In genomic region chr4:138246756-138247665, GRCm38 (mm10) we compare ENCODE assay signal across 10 mouse cellular contexts. TPM values are rescaled to one million over a fixed set of nuclear protein-coding genes. Genes with fewer than 3 reads are reported as not detected.
DNase-seq lines count a peak whose midpoint lies in the region; ATAC-seq and TF ChIP-seq lines count a peak whose summit lies in the region.
"Had no signal": no experiment of that assay in that cellular context is flagged by ENCODE, and none has a peak within 500 bp of the region (broad histone marks: within the 10 kb centered on the region; RNA-seq: fewer than 3 reads in every experiment).

No protein-coding gene starts in this region.

- peaks cover 37% of the 10 kb centered on the region for H3K36me3 ChIP-seq in lung, postnatal 0 days (ENCODE audit: insufficient read depth, low read length)
- H3K36me3 ChIP-seq in kidney, adult 2 months (ENCODE audit: control insufficient read depth, insufficient read depth, low read length), result peaks cover 9% of the 10 kb centered on the region

- no peak for TF ChIP-seq POLR2A in kidney, adult 2 months (IDR thresholded peaks at IDR 0.05; ENCODE audit: low read depth, low read length)

- peaks cover 6% of the 10 kb centered on the region; the same call in 1 of the 2 replicates for H3K4me1 ChIP-seq in lung, postnatal 0 days (ENCODE audit: insufficient read depth, low read depth, low read length)
- peaks cover 5% of the 10 kb centered on the region; the same call in 1 of the 2 replicates for H3K4me1 ChIP-seq in kidney, adult 2 months (ENCODE audit: control insufficient read depth, insufficient read depth, low read length)

- H3K9me3 ChIP-seq in lung, postnatal 0 days (ENCODE audit: low read length), result no peaks in the 10 kb centered on the region
- H3K9me3 ChIP-seq: embryonic facial prominence, embryonic 15.5 days; stomach, embryonic 15.5 days had no signal

- TF ChIP-seq CTCF in lung, postnatal 0 days (IDR thresholded peaks at IDR 0.05), result no peak
- TF ChIP-seq CTCF in kidney, adult 2 months (conservative IDR thresholded peaks at IDR 0.05; ENCODE audit: insufficient read depth, insufficient read length, low read depth, low read length), result no peak

- H3K4me3 ChIP-seq in lung, postnatal 0 days (ENCODE audit: low read depth, low read length), result no peak overlapping the region
- no peak overlapping the region for H3K4me3 ChIP-seq in kidney, adult 2 months (ENCODE audit: insufficient read depth, low read depth, low read length)
- H3K4me3 ChIP-seq: embryonic facial prominence, embryonic 15.5 days; stomach, embryonic 15.5 days had no signal

- H3K27me3 ChIP-seq in lung, postnatal 0 days (replicated peaks; ENCODE audit: insufficient read depth, low read length), result peaks cover 9% of the 10 kb centered on the region; the same call in 1 of the 2 replicates
- no peaks in the 10 kb centered on the region for H3K27me3 ChIP-seq in kidney, adult 2 months (replicated peaks; ENCODE audit: control insufficient read depth, insufficient read depth, low read length)

- TF ChIP-seq EP300 in lung, postnatal 0 days (IDR thresholded peaks at IDR 0.05), result no peak

- peak; percentile 18 for DNase-seq in lung, postnatal 0 days (ENCODE audit: low spot score)
- no peak for DNase-seq in lung, postnatal 4 days
- peak; percentile 95 for DNase-seq in brain, adult 2 months (ENCODE audit: low read depth, low spot score)
- peak; percentile 51 for DNase-seq in layer of hippocampus, adult 9-10 months (ENCODE audit: low spot score)
- DNase-seq in right cerebral cortex, postnatal 14 days, result peak; percentile 73
- no peak for DNase-seq in kidney, adult 2 months
- DNase-seq in ovary, postnatal 36 days (ENCODE audit: low spot score), result no peak

- no peak for ATAC-seq in lung, postnatal 0 days
- ATAC-seq in inflammation-experienced regulatory T-cells, adult 6 months, result no peak

- H3K9ac ChIP-seq in lung, postnatal 0 days (replicated peaks; ENCODE audit: low read depth), result no peak overlapping the region
- H3K9ac ChIP-seq: embryonic facial prominence, embryonic 15.5 days; stomach, embryonic 15.5 days had no signal

- 62% methylated on average over 27 of the region's 27 CpGs for WGBS in lung, postnatal 0 days
- WGBS in kidney, adult 2 months, result 70% methylated on average over 27 of the region's 27 CpGs

- no peak overlapping the region for H3K27ac ChIP-seq in lung, postnatal 0 days (ENCODE audit: low read length)
- H3K27ac ChIP-seq in kidney, adult 2 months (ENCODE audit: insufficient read depth, low read depth, low read length), result no peak overlapping the region
- H3K27ac ChIP-seq: embryonic facial prominence, embryonic 15.5 days; stomach, embryonic 15.5 days had no signal

- no peak overlapping the region for H3K4me2 ChIP-seq in lung, postnatal 0 days (replicated peaks; ENCODE audit: low read depth, low read length)
- H3K4me2 ChIP-seq: embryonic facial prominence, embryonic 15.5 days; stomach, embryonic 15.5 days had no signal

RNA-seq across cellular contexts. Expression of gene Sh2d5, which starts 3.2 kb away (rescaled TPM):
- polyA plus RNA-seq in lung, postnatal 0 days (2015; fragmentation: Nextera tagmentation; extraction: Ambion mirVana), result 0.14 and 0.18 TPM in 2 replicates
- under 1 TPM; 0.16 to 0.53 (median 0.21) TPM for polyA plus RNA-seq in inflammation-experienced regulatory T-cells, adult 6 months (2017; shearing (Covaris generic))
- polyA plus RNA-seq in kidney, adult 2 months (2012; rRNA removed), result 0.23 and 0.29 TPM in 2 replicates

RNA-seq across cellular contexts. Expression of gene Kif17, which starts 3.2 kb away (rescaled TPM):
- 0.37 and 1.1 TPM in 2 replicates for polyA plus RNA-seq in lung, postnatal 0 days (2015; fragmentation: Nextera tagmentation; extraction: Ambion mirVana)
- not detected for polyA plus RNA-seq in inflammation-experienced regulatory T-cells, adult 6 months (2017; shearing (Covaris generic))
- polyA plus RNA-seq in kidney, adult 2 months (2012; rRNA removed), result 0.48 and 0.64 TPM in 2 replicates

RNA-seq across cellular contexts. Expression of gene Hp1bp3, which starts 30.9 kb away (rescaled TPM):
- 129 and 135 TPM in 2 replicates for polyA plus RNA-seq in lung, postnatal 0 days (2015; fragmentation: Nextera tagmentation; extraction: Ambion mirVana)
- polyA plus RNA-seq in inflammation-experienced regulatory T-cells, adult 6 months (2017; shearing (Covaris generic)), result 100 to 1,000 TPM; 144 to 154 (median 152) TPM
- polyA plus RNA-seq in kidney, adult 2 months (2012; rRNA removed), result 53.1 and 59.5 TPM in 2 replicates

RNA-seq across cellular contexts. Expression of gene Ddost, which starts 57.5 kb away (rescaled TPM):
- polyA plus RNA-seq in lung, postnatal 0 days (2015; fragmentation: Nextera tagmentation; extraction: Ambion mirVana), result 184 and 195 TPM in 2 replicates
- 100 to 1,000 TPM; 101 to 118 (median 104) TPM for polyA plus RNA-seq in inflammation-experienced regulatory T-cells, adult 6 months (2017; shearing (Covaris generic))
- 157 and 169 TPM in 2 replicates for polyA plus RNA-seq in kidney, adult 2 months (2012; rRNA removed)

Comparison
In these comparisons a context has a peak if more than half of its experiments do, and no peak if none do; other contexts are left out.
1. DNase-seq: peak in lung, postnatal 0 days (single experiment), brain, adult 2 months (single experiment), layer of hippocampus, adult 9-10 months (single experiment) and right cerebral cortex, postnatal 14 days (single experiment); none in lung, postnatal 4 days (0 of 2), kidney, adult 2 months (single experiment) and ovary, postnatal 36 days (single experiment).